In genomic region chr6:102583578-102583977, GRCm38 (mm10) we compare ENCODE assay signal across 20 mouse cellular contexts. TPM values are rescaled to one million over a fixed set of nuclear protein-coding genes. Genes with fewer than 3 reads are reported as not detected.
"Had no signal": no experiment of that assay in that cellular context is flagged by ENCODE, and none has a peak within 500 bp of the region (broad histone marks: within the 10 kb centered on the region; RNA-seq: fewer than 3 reads in every experiment).

No protein-coding gene starts in this region.

- H3K4me2 ChIP-seq: liver, embryonic 12.5 days; lung, embryonic 14.5 days; neural tube, embryonic 13.5 days; neural tube, embryonic 15.5 days had no signal

- H3K27ac ChIP-seq: liver, embryonic 12.5 days; liver, embryonic 14.5 days; neural tube, embryonic 13.5 days; neural tube, embryonic 15.5 days had no signal

- ATAC-seq: liver, embryonic 12.5 days had no signal

- H3K4me1 ChIP-seq: liver, embryonic 12.5 days; neural tube, embryonic 13.5 days; neural tube, embryonic 15.5 days had no signal

- H3K36me3 ChIP-seq: liver, embryonic 12.5 days; neural tube, embryonic 13.5 days; neural tube, embryonic 15.5 days had no signal

- H3K4me3 ChIP-seq: liver, embryonic 12.5 days; myocyte; neural tube, embryonic 13.5 days; neural tube, embryonic 15.5 days had no signal

- DNase-seq: lung, adult 18-20 months; lung, embryonic 14.5 days; lung, postnatal 10 days; lung, postnatal 4 days; retina, postnatal 1 day; right cerebral cortex, adult 18-20 months; right cerebral cortex, postnatal 25 days; right cerebral cortex, postnatal 4 days; spleen, adult 18-20 months; thymus, adult 18-20 months; thymus, postnatal 14 days; thymus, postnatal 36 days had no signal

- H3K27me3 ChIP-seq: liver, embryonic 12.5 days; neural tube, embryonic 13.5 days; neural tube, embryonic 15.5 days had no signal

- H3K9me3 ChIP-seq: liver, embryonic 12.5 days; neural tube, embryonic 13.5 days; neural tube, embryonic 15.5 days had no signal

- H3K9ac ChIP-seq: liver, embryonic 12.5 days; liver, embryonic 14.5 days; lung, embryonic 14.5 days; neural tube, embryonic 13.5 days; neural tube, embryonic 15.5 days had no signal

RNA-seq across cellular contexts. Expression of gene Cntn3, which starts 10.7 kb away (rescaled TPM):
- total RNA-seq: megakaryocyte, adult 5-6 weeks; megakaryocyte-erythroid progenitor cell, adult 5-6 weeks had no signal
- polyA plus RNA-seq: small intestine, adult 2 months had no signal
